Mouse (Mus musculus) adrenal gland, postnatal 4 days (tissue): ENCODE measurements at regions not wholly inside any gene's neighbourhood (a gene's known extent, or its start where the extent isn't known, plus 50 kb on each side); places are given as distances from the start of the nearest gene placed in this dataset.

Experiments
- DNase-seq, 2 experiments: peaks; one replicate each; pipeline ENCODE4 v3.0.0; 2021 to 2022; ENCODE audit warnings: low spot score in 2 of 2, mixed read lengths in 2 of 2

DNA sequence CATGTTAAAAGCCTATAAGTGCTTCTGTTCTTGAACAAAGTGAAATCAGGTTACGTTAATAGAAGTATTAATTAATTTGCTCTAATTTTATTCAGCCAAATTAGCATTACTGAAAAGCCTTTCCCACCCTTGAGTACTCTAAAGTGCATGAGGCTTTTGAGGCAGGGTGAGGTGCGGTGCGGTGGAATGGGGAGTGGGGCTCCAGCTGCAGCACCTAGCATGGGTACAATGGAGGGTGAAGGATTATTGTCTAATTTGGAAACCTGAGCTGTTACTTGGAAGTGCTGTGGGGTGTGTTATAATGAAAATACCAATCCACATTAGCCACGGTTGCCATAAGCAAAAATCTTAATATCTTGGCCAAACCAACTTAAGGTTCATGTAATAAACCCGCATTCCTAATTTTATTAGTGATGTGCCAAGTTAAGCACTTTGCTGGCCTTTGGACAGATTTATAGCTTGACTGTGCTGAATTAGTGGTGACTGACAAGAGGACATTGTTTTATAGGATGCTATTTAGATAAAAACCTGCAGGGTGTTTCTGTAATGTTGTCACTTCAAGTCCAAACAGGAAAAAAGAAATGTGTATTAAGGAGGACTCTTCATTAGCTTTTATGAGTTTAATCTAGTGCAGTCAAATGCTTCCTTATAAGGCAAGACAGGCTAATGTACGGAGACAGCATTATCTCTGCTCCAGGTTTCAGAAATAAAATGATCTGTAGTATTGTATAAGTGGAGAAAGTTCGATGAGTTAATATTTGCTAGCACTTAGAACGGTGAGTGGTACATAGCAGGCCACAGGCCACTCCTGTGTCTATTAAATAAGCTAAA is 382.2 kb downstream of the Lmo4 start:
- no peak for DNase-seq

DNA sequence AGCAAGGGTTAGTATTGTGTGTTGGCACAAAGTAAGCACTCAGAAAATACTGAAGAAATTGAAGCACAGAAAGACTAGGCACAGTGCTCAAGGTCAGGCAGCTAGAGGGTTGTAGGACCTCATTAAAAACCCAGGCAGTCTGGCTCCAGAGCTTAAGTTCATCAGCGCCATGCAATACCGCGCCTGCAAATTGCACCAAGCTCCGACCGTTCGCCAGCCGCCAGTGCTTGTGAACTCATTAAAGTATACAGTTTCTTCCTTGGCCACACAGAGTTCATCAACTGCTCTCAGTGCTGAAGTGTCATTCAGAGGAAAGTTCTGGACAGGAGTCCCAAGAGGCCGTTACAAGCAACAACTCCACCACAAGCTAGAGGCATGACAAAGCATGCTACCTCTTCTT is 397.5 kb downstream of the Lmo4 start:
- DNase-seq: no peak

DNA sequence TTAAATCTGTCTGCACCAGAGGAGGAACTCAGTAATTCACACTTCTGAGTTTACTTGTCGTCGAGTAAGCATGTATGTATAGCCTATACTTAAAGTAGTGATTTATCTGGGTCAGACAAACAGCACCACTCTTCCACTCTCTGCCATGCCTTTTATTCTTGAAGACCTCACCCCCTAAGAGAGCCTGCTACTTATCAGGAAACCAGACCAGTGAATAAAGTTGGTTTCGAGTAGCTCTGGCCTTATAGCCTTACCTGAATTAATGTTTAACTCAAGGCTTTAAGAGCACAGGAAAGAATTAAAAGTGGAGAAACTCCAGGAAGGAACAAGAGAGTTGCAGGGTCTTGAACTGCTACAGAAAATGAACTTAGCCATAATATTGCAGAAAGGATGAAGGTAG is 398.1 kb downstream of the Lmo4 start:
- DNase-seq: no peak

DNA sequence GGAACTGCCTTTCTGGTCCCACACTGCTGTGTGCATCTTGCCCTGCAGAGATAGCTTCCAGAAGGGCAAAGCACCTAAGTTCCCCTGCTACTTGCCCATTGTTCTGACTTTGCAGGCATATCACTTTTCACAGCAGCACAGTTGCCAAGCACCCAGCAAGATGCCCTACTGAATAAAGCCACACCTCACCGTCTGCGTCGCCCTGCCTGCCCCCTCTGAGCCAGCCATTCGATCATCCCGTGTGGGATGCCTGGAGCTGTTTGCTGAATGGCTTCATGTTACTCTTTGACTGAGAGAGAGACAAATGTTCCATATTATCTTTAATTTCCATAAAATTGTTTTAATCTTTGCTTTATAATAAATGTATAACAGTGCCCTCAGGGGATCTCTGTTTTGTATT is 407.2 kb downstream of the Lmo4 start:
- no peak for DNase-seq

DNA sequence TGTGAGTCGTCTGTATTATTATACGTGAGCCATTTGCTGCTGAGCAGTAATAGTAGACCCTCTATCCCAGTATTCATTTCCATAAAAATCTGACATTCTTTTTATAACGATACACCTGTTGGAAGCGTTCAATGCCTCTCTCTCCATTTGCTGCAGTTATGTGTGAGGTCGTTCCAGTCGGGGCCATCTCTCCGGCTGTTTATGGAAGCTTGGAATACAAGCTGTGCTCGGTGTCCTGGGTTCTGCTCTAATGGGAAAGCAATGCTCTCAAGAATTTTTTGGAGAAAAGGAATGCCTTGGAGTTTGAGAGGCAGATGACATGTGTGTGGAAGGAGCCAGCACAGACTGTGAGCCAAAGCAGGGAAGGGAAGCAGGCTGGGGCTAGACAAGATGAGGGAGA is 414.1 kb downstream of the Lmo4 start:
- DNase-seq: no peak

DNA sequence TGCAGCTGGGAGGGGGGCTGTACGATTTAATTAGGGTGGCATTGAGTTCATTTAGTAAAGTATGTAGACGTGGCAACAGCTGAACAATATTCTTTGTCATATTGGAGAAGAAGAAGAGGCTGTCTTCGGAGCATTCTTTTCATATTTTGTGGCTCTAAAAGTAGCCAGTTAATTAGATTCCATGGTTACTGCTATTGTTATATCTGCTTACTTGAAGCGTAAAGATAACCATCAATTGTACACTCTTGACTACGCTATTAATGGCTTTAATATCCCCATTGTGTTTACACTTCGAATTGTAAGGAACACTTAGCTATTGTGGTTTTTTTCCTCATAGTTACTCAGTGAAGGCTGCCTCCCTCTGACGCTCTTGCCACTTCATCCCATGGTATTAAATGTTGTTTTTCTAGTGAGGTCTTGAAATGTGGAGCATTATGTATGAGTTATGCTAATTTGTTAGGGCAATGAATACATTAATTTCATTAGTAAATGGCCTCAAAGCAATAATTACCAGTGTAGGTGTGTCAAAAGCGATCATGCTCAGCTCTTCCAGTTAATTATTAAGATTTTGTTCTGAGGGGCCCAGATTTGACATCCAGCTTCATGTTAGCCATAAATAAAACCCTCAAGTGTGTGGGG is 415.0 kb downstream of the Lmo4 start:
- no peak for DNase-seq

DNA sequence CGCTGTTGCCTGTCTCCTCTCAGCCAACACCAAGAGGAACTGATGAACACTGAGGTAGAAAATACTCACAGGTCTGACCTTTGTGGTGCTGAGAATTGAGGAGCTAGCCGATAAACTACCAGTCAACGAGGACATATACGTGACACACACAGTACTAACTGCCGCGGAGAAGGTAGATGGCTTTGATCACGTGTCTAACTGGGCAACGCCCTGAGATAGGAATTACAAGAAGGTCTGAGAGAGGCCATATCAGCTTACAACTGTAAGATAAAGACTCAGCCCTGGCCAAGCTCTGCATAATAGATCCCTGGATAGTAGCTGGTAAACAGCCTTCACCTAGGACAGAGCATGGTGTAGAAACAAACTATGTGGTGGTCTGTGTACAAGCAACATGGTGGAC is 418.1 kb downstream of the Lmo4 start:
- DNase-seq: no peak

DNA sequence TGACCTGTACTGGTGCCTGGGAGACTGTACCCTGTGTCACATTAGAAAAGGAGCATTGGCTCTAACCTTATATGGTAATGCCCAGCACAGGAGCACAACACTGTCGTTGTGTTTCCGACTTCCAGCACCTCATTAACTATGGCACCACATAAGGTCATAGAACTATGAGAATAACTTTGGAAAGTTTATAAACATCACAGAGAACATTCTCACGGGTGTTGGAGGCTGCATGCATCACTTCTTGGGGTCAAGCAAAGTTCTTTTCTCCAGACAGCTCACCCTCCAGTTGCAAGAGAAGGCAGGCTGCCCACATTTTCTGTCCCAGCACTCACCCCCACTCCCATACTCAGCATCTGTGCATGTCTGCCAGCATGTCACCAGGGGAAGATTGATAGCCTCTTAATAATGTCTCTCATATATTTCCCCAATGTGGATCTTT is 420.6 kb downstream of the Lmo4 start:
- no peak for DNase-seq

DNA sequence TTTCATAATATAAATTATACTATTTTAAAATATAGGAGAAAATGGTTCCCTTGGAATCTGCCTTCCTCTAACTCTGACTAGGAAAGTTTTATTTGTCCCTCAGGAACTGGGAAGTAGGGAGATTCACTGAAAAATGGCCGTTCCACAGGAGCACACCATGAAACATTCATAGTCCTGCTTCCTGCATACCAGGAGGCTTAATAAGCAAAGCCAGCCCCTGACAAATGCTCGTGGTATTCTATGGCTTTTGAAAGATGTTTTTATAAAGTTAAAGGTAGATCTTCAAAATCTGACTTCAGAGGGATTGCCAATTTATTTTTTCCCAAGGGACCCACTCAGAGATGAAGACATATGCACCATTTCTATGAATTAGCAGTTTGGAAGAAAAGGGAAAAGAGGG is 426.9 kb downstream of the Lmo4 start:
- DNase-seq: no peak

DNA sequence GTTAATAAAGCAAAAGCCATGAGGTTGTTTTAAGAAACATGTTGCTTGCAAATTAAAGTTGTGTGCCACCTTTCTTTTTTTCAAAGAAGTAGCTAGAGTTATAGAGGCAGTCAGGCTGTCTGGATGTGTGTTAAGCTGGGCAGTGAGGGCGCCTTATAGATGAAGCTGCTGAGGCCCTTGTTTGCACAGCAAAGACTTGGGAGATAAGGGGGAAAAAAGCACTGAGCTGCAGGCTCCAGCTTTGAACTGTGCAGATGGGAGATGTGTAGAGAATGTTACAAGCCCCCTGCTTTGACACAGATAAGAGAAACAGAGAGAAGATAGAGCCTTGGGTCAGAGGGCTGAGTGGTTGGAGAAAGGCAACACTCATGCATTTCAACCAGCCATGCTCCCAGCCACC is 445.7 kb downstream of the Lmo4 start:
- no peak for DNase-seq

DNA sequence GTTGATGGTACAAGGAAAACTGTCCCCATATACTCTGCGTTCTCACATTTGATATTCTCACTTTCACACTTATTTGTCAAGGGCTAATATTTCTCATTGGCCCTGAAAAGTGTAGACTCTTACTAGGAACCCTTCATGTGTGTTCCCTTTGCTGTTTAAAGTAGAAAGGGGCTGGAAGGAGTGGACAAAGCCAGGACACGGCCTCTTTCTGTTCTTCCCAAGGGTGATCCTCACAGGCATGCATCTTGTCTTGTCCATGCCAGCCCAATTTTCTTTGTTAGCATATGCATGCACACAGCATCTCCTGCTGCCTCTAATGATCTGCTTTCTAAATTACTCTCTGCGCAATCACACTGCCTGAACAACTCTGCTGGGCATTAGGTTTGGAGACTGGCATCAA is 451.8 kb downstream of the Lmo4 start:
- no peak for DNase-seq

DNA sequence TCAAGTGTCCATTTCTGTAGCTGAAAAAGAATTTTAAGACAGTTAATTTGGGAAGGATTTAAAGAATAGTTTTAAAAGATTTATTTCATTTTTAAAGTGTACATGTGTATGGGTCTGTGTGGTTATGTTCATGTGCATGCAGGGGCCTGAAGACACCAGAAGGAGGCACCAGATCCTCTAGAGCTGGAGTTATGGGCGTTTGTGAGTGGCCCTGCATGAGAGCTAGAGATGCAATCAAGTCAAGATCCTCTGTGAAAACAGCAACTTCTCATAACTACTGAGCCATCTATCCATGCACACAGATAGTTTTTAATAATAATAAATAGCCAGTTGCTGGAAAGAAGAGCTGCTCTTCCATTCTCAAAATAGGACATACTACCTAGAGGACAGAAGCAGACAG is 452.4 kb downstream of the Lmo4 start:
- no peak for DNase-seq

DNA sequence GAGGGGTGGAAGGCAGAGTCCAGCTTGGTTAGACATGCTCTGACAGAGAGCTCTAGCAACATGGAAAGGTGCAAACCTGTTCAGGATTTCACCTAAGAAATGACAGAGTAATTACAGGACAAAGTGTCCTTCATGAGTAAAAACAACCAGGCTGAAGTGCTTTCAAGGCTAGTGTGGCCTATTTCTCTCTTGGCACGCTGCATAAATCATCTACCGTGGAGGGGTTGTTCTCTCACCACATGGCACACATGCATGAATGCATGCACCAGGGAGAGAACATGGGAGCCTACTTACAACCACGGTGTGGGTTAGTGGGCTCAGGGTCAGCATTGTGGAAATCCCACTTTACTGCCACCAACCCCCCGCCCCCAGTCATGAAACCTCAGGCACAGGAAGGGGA is 454.9 kb downstream of the Lmo4 start:
- no peak for DNase-seq

DNA sequence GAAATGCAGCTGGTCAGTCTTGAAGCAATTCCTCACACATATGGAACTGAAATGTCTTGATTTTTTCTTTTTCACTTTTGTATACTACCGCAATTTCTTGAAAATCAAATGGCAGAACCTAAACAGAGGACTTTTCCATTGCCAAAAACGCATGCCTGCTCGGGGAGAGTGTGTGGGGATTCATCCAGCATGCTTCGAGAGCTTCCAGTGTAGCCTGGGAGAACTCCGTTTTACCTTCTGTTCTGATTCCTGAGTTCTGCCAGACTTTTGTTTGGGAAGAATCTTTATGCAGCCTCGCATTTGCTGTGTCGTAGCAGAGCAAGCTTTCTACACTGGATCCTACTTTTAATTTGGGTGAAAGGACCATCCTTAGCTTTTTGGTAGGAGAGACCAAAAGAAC is 461.4 kb downstream of the Lmo4 start:
- DNase-seq: no peak

DNA sequence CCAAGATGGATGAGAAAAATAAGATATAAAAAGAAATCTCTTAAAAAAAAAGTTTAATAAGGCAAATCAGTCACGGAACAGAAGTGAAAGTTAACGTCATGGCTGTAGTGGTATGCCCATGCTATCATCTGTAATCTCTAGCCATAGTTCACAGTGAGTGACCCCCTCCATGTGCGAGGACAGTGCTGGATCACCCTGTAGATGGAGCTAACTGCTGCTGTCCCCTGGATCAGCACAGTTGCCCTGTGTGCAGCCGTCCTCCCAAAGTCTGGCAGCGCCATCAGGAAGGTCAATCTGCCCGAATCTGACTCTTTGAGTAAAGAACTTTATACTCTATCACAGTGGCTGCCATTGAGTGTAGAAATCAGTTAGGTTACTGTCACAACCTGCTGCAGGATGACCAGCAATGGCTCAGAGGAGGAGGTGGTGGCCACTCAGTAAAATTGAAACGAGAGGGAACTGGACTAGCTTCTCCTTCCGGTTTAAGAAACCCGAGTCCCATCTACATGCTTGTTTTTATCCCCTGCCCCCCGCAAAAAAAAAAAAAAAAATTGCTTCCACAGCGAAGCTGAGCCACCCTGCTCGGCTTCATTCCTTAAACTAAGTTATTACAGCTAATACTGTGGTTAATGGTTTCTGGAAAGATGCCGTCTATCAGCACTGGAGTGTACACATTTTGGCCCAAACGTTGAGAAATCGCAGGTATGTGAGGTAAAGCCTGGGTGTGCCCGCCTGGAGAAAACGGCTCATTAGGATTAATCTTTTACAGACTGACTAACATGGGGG is 462.0 kb downstream of the Lmo4 start:
- DNase-seq: no peak

DNA sequence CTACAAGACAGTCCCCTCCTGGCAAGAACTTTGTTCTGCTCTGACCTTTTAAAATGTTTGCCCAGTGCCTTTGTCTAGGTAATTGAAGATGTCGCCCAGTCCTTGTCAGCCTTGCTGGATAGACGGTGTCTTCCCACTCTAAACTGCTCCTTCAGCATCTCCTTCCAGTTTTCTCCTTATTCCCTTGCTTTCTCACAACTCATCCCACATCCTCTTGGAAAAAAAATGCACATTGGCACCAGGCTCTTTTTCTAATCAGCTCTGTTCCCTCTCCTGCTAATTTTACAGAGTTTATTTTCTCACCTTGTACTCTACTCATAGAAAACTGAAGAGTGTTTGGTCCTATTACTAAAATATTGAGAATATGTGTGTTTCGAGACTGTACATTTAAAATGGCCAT is 466.3 kb downstream of the Lmo4 start:
- no peak for DNase-seq

DNA sequence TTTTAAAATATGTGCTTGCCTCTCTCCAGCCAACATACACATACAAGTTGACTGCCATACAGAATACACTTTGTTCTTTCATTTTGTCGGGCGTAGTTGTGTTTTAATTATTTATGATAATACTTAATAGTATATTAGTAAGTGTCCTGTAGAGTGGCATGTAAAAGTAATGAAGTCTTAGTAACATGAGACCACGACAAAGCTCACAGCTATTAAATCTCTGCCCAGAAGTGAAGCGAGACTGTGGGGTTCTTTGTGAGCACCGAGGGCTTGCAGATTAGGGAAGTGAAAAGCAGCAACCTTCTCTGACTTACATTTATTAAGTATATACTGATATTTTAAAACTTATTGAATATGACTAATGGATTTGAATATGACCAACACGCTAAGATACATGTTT is 467.2 kb downstream of the Lmo4 start:
- DNase-seq: no peak

DNA sequence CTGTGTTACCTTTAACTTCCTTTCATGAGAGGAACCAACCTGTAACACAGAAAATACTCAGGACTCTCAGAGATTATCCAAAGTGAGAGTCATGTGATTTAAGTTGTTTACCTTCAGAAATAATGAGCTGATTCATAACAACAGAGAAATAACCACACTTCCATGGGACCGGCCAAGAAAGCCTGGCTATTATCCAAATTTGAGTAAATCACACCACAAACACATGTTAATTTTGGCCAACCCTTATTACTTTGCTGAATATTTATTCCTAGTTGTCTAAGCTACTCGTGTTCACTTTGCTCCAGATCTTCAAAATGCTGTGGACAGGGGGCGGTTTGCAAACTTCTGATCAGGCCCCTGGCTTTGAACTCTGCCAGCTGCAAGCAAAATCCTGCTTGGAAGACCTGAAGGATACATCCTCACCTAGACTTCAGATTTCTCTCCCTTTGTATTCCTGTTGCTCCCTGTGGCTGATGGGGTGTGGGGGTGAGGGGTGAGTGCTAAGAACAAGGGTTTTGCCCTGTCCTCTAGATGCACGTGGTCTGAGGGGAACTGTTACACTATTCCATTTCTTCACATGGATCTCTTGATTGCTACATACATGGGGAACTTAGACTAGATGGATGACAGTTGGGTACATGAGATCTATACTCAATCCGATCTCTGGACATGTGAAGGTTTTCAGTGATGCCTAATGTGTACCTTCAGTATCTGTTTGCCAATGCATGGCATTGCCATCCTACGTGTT is 468.2 kb downstream of the Lmo4 start:
- DNase-seq: no peak

DNA sequence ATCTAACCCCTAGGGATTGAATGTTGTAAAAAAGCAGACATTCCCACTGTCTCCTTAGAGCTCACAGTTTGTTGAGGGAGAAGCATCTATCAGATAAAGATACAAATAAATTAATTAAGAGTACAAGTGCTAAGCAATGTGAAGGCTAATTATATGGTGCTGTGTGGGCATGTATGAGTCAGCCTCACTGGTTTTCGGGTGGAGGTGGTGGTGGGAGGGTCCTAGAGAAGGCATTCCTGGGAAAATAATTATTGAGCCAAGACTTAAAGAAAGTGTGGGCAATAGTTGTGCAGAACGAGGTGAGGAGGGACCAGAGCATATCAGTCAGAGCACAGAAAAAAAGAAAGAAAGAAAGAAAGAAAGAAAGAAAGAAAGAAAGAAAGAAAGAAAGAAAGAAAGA is 470.2 kb downstream of the Lmo4 start:
- DNase-seq: no peak

DNA sequence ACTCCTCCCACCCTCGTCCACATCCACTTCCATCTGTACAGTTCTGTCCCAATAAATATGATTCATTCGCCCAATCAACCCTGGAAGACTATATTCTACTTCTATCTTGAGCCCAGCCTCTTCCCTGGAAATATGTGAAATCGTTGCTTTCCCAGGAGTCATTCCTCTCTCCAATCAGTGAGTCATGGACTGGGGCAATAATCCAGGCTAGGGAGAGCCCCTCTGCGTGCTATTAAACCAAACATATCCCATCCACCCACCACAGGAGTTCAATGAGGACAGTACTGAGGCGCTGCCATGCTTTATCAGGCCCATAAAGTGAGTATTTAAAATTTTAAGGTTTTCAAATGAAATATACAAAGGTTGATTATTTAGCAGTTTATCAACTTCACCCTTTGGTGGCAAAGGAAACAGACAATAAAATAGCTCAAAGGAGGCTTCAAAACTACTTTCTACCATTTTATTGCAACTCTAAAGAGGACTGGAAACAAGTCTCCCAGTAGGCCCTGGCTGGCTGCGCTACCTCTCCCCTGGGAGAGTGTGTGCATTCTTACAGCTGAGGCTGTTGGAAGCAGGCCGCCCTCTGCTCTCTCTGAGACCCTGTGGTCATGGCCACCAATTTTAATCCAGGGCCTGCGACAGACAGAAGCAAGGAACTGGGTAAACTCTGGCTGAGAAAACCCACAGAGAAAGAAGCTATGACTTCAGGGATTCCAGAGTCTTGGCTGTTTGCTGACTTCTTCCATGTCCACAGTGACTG is 471.9 kb downstream of the Lmo4 start:
- no peak for DNase-seq
